Comparison of ENCODE assay signal across 8 mouse cellular contexts in genomic region chr6:84094998-84095397, GRCm38 (mm10).
DNase-seq lines count a peak whose midpoint lies in the region; ATAC-seq and TF ChIP-seq lines count a peak whose summit lies in the region.

No protein-coding gene starts in this region.

- no peak overlapping the region for H3K4me2 ChIP-seq in hindbrain, embryonic 13.5 days
- no peak overlapping the region for H3K4me2 ChIP-seq in midbrain, postnatal 0 days (ENCODE audit: low read depth, low read length, poor library complexity, severe bottlenecking)
- no peak overlapping the region for H3K4me2 ChIP-seq in stomach, postnatal 0 days (replicated peaks; ENCODE audit: low read depth)

- peak; percentile 86 for DNase-seq in hindbrain, embryonic 10.5 days (ENCODE audit: low spot score)
- peak; percentile 73 for DNase-seq in induced T-regulatory cell, adult 2 months (ENCODE audit: low read depth)
- DNase-seq in left cerebral cortex, postnatal 36 days (ENCODE audit: low spot score in 2 of 2), result peak; percentile 56 to 71
- DNase-seq in midbrain, postnatal 0 days (ENCODE audit: low spot score), result peak; percentile 86
- DNase-seq in stomach, postnatal 0 days (ENCODE audit: low spot score), result peak; percentile 72

- intact Hi-C loops in left cerebral cortex, postnatal 36 days (cut with DNase I), result loop anchor here (5.0 to 10.0 kb wide), 5 partner anchors 102 to 1037 kb away; no protein-coding TSS in a partner anchor

- no peak overlapping the region for H3K4me3 ChIP-seq in hindbrain, embryonic 10.5 days
- H3K4me3 ChIP-seq in hindbrain, embryonic 13.5 days, result no peak overlapping the region
- no peak overlapping the region for H3K4me3 ChIP-seq in bone marrow, adult 2 months (replicated peaks; ENCODE audit: control insufficient read depth, low read depth, low read length)
- no peak overlapping the region for H3K4me3 ChIP-seq in midbrain, postnatal 0 days (ENCODE audit: low read depth, low read length)
- no peak overlapping the region for H3K4me3 ChIP-seq in stomach, postnatal 0 days (ENCODE audit: low read depth, low read length)

- H3K27ac ChIP-seq in hindbrain, embryonic 10.5 days, result no peak overlapping the region
- no peak overlapping the region for H3K27ac ChIP-seq in hindbrain, embryonic 13.5 days
- no peak overlapping the region for H3K27ac ChIP-seq in bone marrow, adult 2 months (ENCODE audit: control insufficient read depth, insufficient read depth, low read depth, low read length, poor library complexity)
- no peak overlapping the region for H3K27ac ChIP-seq in midbrain, postnatal 0 days (ENCODE audit: low read depth, low read length)
- H3K27ac ChIP-seq in stomach, postnatal 0 days (replicated peaks), result no peak overlapping the region

- WGBS in hindbrain, embryonic 10.5 days, result 20% methylated on average over 7 of the region's 7 CpGs
- 20% methylated on average over 7 of the region's 7 CpGs for WGBS in hindbrain, embryonic 13.5 days
- 32% methylated on average over 7 of the region's 7 CpGs for WGBS in bone marrow, adult 2 months
- WGBS in midbrain, postnatal 0 days, result 21% methylated on average over 7 of the region's 7 CpGs
- WGBS in stomach, postnatal 0 days, result 34% methylated on average over 7 of the region's 7 CpGs

- no peaks in the 10 kb centered on the region for H3K9me3 ChIP-seq in hindbrain, embryonic 10.5 days
- no peaks in the 10 kb centered on the region for H3K9me3 ChIP-seq in hindbrain, embryonic 13.5 days
- H3K9me3 ChIP-seq in midbrain, postnatal 0 days (ENCODE audit: low read length), result no peaks in the 10 kb centered on the region
- no peaks in the 10 kb centered on the region for H3K9me3 ChIP-seq in stomach, postnatal 0 days (ENCODE audit: control insufficient read depth, low read length)

- no peaks in the 10 kb centered on the region for H3K36me3 ChIP-seq in hindbrain, embryonic 10.5 days
- no peaks in the 10 kb centered on the region for H3K36me3 ChIP-seq in hindbrain, embryonic 13.5 days
- H3K36me3 ChIP-seq in midbrain, postnatal 0 days (ENCODE audit: insufficient read depth, low read length), result no peaks in the 10 kb centered on the region
- no peaks in the 10 kb centered on the region for H3K36me3 ChIP-seq in stomach, postnatal 0 days (ENCODE audit: control insufficient read depth, insufficient read depth, low read length)

- peak; percentile 70 for TF ChIP-seq CTCF in bone marrow, adult 2 months (IDR thresholded peaks at IDR 0.05; ENCODE audit: control insufficient read depth, insufficient read depth, low read length)
- TF ChIP-seq CTCF in midbrain, postnatal 0 days (IDR thresholded peaks at IDR 0.05), result peak; percentile 91
- TF ChIP-seq CTCF in stomach, postnatal 0 days (IDR thresholded peaks at IDR 0.05; ENCODE audit: low read depth), result peak; percentile 88

- no peaks in the 10 kb centered on the region; the same call in 1 of the 2 replicates for H3K27me3 ChIP-seq in hindbrain, embryonic 10.5 days (ENCODE audit: insufficient read depth, poor library complexity, severe bottlenecking)
- 0 out of 2 replicates have a peak, but pooled peaks cover 6% of the 10 kb centered on the region for H3K27me3 ChIP-seq in hindbrain, embryonic 13.5 days
- no peaks in the 10 kb centered on the region for H3K27me3 ChIP-seq in midbrain, postnatal 0 days (ENCODE audit: insufficient read depth, low read length)
- no peaks in the 10 kb centered on the region for H3K27me3 ChIP-seq in stomach, postnatal 0 days (ENCODE audit: control insufficient read depth, insufficient read depth, low read length)

- ATAC-seq in hindbrain, embryonic 13.5 days (ENCODE audit: low FRiP score), result no peak
- ATAC-seq in erythroblast, adult 5-6 weeks (replicated peaks; ENCODE audit: low FRiP score, poor library complexity, severe bottlenecking), result 0 out of 2 replicates have a peak, but pooled peaks have one; percentile 53
- no peak for ATAC-seq in midbrain, postnatal 0 days (ENCODE audit: low FRiP score)
- no peak; the same call in 1 of the 2 replicates for ATAC-seq in stomach, postnatal 0 days (ENCODE audit: low FRiP score, low TSS enrichment)

- peaks cover 17% of the 10 kb centered on the region for H3K4me1 ChIP-seq in hindbrain, embryonic 10.5 days (replicated peaks)
- peaks cover 8% of the 10 kb centered on the region; the same call in 1 of the 2 replicates for H3K4me1 ChIP-seq in hindbrain, embryonic 13.5 days (replicated peaks)
- no peaks in the 10 kb centered on the region for H3K4me1 ChIP-seq in bone marrow, adult 2 months (ENCODE audit: control insufficient read depth, insufficient read depth, low read length)
- no peaks in the 10 kb centered on the region for H3K4me1 ChIP-seq in midbrain, postnatal 0 days (ENCODE audit: insufficient read depth, low read length)
- H3K4me1 ChIP-seq in stomach, postnatal 0 days (replicated peaks; ENCODE audit: control insufficient read depth, insufficient read depth), result no peaks in the 10 kb centered on the region

- no peak overlapping the region for H3K9ac ChIP-seq in hindbrain, embryonic 13.5 days
- H3K9ac ChIP-seq in midbrain, postnatal 0 days (replicated peaks; ENCODE audit: low read length, poor library complexity, severe bottlenecking), result no peak overlapping the region
- H3K9ac ChIP-seq in stomach, postnatal 0 days (ENCODE audit: low read length), result no peak overlapping the region

- no peak for TF ChIP-seq EP300 in stomach, postnatal 0 days (optimal IDR thresholded peaks at IDR 0.05)

- TF ChIP-seq POLR2A in bone marrow, adult 2 months (IDR thresholded peaks at IDR 0.05; ENCODE audit: borderline replicate concordance, control insufficient read depth, low read depth, low read length), result no peak
